Mouse (Mus musculus) MN1 (cell line): ENCODE data around the gene Il5ra.

ENCODE experiments used
- DNase-seq: peaks from one replicate; pipeline ENCODE4 v3.0.0-alpha.2; 2016; ENCODE audit warnings: low spot score

Gene Il5ra

DNA sequence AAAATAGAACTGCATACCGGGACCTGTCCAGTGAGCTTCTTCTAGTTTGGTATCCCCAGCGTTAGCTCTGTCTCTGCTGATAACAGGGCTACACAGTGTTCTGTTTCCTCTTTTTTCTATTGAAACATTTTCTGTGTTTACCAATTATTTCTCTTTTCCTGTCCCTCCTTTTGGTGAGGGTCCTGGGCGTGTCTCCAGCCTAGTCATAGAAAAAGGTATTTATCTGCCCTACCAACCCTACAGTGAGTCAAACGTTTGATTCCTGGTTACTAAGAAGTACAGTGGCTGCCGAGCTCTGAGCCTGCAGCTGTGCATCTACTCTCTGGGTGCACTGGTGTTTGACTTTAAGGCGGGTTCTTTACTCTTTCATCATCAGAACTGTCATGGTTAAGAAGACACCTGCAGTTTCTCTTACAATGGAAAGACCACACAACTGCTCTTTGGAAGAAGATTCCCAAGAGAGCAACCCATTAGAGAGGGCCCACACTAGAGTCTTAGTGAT, at the start of gene Il5ra:
Gene Il5ra, minus strand, starts transcription at position 151 of the 502 bp plus-strand sequence.
- DNase-seq = no peak

DNA sequence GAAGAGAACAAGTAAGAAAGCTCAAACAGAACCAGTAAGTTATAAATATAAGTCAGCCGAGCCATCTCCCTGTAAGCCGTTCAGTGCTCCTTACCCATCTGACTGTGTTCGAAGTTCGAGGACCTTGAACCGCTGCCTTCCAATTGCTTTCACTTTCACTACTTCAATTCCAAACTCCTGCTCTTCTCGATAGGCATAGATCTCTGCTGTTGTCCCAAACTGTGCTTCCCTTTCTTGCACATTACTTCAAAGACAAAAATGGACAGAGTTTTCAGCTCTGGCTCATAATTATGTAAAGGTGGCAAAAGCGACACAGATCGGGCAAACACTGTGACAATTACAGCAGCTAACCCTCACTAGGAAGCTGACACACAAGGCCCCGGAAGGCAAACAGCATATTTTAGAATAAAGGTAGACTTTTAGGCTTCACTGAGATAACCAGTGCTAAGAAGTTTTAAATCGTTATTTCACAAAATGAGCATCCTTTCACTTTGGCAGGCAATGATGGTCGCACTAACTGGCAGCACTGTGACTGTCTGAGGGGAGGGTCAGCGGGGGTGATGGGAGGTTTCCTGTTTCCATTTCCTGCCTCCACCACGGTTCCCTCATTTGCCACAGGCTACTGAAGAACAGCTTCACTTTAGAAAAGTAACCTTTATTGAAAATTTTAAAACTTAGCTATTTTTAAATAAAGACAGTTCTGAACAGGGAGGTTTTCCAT, 45.4 kb upstream of the Il5ra start:
- DNase-seq = no peak

- no peak for DNase-seq
These were observed 44.8 kb upstream of the Il5ra start for GRCm38 (mm10) chr6:106793621-106794020.

DNA sequence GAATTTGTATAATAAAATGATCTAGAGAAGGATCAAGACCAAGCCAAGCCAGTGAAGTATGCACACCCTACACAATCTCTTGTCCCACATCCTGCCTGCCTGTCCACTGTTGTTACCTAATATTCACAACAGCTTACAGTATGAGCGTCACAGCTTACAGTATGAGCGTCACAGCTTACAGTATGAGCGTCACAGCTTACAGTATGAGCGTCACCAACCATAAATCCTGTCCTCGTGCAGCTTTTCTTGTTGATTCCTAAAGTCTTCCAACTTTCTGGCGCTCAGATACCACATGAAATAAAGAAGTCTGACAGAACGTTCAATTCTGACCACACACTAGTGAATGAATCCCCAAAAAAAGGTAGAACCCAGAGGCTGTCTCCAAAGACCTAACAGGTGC, 44.3 kb upstream of the Il5ra start:
- DNase-seq = no peak

DNA sequence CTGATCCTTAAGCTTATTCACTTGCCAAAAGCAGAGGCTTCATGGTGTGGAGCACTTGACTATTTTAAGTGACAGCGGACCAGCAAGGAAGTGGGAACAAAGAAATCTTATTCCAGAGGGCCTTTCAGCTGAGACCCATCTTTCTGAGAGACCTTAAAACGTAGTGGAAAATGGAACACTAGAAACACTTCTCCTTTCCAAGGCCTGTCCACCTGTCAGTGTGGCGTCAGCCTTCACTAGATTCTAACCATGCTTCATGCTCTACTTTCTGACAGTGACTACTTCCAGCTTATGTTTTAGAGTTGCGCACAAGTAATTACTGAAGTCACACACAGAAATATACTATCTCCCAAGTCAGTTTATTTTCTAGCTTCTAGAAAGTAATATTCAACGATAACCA, 43.6 kb upstream of the Il5ra start:
- no peak for DNase-seq

- DNase-seq = no peak
These were observed 42.6 kb upstream of the Il5ra start for GRCm38 (mm10) chr6:106791429-106791828.

GRCm38 (mm10) chr6:106787138-106787537, 38.3 kb upstream of the Il5ra start:
- no peak for DNase-seq

DNA sequence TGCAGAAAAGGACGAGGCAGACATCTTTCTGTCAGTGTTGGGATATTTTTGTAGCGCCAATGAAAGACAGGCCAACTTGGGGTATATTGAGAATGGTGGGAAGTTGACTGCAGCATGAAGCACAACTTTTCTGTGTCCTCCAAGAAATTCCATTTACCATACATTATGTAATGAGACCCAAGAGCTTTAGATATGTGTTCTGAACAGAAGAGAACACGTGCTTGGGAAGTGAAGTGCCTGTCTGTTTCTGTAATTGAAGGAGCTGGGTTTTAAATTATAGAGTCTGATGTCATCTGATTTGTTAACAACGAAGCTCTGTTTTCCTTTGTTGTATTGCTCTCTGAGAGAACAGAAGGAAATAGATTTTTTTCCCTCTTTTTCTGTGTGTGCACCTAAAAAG, 21.2 kb upstream of the Il5ra start:
- DNase-seq = peak; percentile 31

DNA sequence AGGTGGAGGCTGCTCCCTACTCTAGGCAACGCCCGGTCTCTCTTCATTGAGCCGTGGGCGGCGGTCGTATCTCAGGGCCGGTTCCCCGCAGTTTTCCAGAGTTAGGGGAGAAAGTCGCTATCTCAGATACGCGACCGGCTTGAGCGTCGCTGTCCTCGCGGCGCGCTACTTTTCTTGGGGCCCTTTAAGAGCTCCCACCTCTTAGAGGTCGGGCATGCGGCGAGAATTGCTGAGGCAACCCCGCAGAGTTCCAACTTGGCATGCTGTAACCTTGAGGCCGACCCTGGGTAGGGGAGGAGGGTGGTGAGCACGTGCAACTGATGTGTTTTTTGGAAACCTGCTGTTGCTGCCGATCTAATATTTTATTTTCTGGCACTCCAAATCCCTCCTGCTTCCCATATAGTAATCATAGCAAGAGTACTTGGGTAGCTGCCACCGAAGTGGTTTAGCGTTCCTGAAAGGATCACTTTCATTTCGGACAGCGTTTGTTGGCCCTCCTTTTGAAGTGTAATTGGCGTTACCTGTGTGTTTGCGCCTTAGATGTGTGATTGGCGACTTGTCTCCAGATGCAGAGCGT, 20.5 kb upstream of the Il5ra start:
- DNase-seq = no peak

GRCm38 (mm10) chr6:106768640-106769289, 19.9 kb upstream of the Il5ra start, which contains the start of gene Trnt1:
Trnt1 (plus strand) TSS chr6:106769120.
- DNase-seq = peak; percentile 96

DNA sequence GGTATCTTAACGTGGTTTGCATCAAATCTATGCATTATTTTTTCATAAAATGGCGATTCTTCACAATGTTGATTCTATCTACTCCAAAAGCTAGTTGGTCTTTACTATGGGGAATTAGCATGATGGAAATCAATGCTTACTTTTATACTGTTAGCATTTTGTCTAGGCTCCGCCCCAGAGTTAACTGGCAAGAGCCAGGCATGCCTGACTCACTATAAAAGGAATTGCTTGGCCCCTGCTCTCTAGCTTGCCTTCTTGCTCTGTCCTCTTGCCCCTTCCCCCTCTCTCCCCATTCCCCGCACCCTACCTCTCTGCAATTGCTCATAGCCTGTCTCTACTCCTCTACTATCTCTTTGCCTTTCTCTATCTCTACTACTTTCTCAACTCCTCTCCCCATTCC, 17.9 kb upstream of the Il5ra start:
- no peak for DNase-seq

- no peak for DNase-seq
These were observed 17.1 kb upstream of the Il5ra start for GRCm38 (mm10) chr6:106765892-106766291.

- no peak for DNase-seq
These were observed 12.6 kb upstream of the Il5ra start for GRCm38 (mm10) chr6:106761486-106761885.

DNA sequence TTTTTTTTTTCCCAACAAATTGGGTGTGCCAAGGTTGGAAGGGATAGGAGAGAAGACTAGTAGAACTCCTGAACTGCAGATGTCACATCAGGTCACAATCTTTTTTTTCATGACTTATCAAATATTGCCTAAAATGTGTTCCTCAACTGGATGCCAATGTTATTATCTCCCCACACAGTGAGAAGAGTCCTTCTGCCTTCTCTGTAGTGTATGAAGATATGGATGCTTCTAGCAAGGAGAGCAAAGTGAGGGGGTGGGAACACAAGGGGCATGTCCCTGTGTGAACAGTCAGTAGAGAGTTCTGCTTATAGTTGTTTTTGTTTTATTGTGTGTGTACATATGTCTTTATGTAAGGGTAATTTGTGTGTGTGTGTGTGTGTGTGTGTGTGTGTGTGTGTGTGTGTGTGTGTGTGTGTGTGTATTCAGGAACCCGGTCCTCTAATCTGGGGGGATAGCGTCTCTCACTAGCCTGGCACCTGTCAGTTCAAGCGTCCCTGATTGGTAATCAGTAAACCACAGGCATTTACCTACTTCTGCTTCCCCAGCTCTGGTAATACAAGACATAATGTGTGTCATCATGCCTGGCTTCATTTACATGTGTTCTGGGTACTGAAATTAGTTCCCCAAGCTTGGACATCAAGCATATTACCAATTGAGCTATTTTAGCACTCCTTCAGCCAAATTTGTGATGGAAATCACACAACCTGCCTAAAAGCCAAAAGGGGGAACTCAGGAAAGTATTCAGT, 11.8 kb upstream of the Il5ra start:
- no peak for DNase-seq

- DNase-seq = no peak
These were observed 9.5 kb upstream of the Il5ra start for GRCm38 (mm10) chr6:106758299-106758698.

- no peak for DNase-seq
These were observed 1.5 kb upstream of the Il5ra start for GRCm38 (mm10) chr6:106750291-106750690.

DNA sequence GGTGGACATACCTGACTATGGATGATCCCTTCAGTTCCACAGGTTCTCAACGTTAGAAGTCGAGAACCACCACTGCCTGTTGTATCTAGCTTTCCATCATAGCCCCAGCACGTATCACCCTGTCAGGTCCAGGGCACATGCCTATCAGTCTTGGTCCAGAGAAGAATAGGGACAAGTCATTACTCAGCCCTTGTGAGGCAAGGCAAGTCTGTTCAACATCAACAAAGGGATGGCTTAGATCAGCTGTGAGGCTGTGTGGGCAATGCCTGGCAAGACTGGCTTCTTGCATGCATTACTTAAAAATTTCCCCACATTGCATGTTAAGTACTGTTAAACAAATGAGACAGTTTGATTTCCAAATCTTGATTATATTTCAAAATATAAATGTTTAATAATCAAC, 1.0 kb downstream of the Il5ra start:
- no peak for DNase-seq

DNA sequence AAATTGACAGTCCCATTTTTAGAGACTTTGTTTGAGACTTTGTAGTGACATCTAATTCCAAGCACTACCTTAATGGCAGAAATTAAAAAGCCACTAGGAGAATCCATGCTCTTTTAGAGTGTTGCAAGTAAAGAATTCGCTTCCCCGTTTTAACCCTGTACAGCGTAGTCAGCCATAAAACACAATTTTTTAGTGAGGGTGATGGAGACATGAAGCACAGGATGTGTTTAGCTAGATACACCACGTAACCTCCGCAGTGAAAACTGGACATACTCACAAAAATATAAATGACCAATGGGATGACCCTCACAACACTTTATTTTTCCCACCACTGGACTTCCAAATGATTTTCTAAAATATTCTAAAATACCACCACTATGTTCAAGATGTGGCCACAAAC, 1.6 kb downstream of the Il5ra start:
- DNase-seq = no peak

GRCm38 (mm10) chr6:106745673-106746394, 3.0 kb downstream of the Il5ra start:
- DNase-seq = no peak

- no peak for DNase-seq
These were observed 5.1 kb downstream of the Il5ra start for GRCm38 (mm10) chr6:106743556-106744233.

DNA sequence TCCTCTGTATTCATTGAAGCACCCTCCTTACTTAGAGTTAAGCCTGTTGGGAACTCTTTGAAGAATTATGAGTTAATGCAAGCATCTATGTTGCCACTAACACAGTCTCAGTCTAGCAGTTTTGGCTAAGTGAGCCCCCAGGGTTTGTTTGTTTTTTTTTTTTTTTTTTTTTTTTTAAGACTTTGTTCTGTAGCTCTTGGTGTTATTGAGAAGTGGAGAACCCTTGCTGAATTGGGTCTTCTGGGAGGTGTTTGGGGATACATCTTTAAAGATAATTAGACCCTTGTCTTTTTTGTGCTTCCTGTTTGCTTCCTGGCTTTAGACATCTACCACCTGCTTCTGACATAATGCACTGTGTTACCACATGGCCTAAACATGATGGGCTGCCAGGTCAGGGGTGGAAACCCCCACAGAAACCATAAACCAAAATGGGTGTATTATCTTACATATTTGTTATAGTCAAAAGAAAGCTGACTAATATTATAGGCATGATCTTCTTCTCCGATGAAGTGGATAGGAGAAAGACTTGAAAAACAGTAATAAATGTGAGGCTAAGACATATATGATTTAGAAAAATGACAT, 8.5 kb downstream of the Il5ra start:
- DNase-seq = no peak
